In genomic region chr6:88812886-88813285, GRCm38 (mm10) we compare ENCODE assay signal across 10 mouse cellular contexts. TPM values are rescaled to one million over a fixed set of nuclear protein-coding genes. Genes with fewer than 3 reads are reported as not detected.
A peak's percentile ranks its signal among the peaks of the same experiment; 100 is the strongest.
DNase-seq lines count a peak whose midpoint lies in the region; ATAC-seq and TF ChIP-seq lines count a peak whose summit lies in the region.
"Had no signal": no experiment of that assay in that cellular context is flagged by ENCODE, and none has a peak within 500 bp of the region (broad histone marks: within the 10 kb centered on the region; RNA-seq: fewer than 3 reads in every experiment).

No protein-coding gene starts in this region.

- no peaks in the 10 kb centered on the region for H3K36me3 ChIP-seq in forebrain, postnatal 0 days (ENCODE audit: insufficient read depth)
- no peaks in the 10 kb centered on the region for H3K36me3 ChIP-seq in forebrain, embryonic 13.5 days (ENCODE audit: poor library complexity, severe bottlenecking)
- no peaks in the 10 kb centered on the region for H3K36me3 ChIP-seq in spleen, adult 2 months (ENCODE audit: control insufficient read depth, insufficient read depth, low read length)
- peaks cover 87% of the 10 kb centered on the region for H3K36me3 ChIP-seq in liver, embryonic 15.5 days (replicated peaks)
- H3K36me3 ChIP-seq: hindbrain, embryonic 15.5 days; neural tube, embryonic 13.5 days had no signal

- DNase-seq in forebrain, postnatal 0 days: peak; percentile 68
- DNase-seq in spleen, adult 2 months (ENCODE audit: low read depth in 1 of 2, low spot score in 2 of 2): peak; percentile 34
- no peak for DNase-seq in spleen, adult 12 weeks (ENCODE audit: low spot score)
- peak; percentile 60 for DNase-seq in embryo, embryonic 9.5 days (ENCODE audit: extremely low spot score)
- peak; percentile 78 for DNase-seq in thymus, postnatal 0 days (ENCODE audit: low spot score)
- no peak for DNase-seq in gastrocnemius, postnatal 25 days

- peak; percentile 81 for TF ChIP-seq CTCF in forebrain, postnatal 0 days (IDR thresholded peaks at IDR 0.05; ENCODE audit: low read depth)
- peak; percentile 55; the same call in 1 of the 2 replicates for TF ChIP-seq CTCF in spleen, adult 2 months (IDR thresholded peaks at IDR 0.05; ENCODE audit: extremely low read depth, insufficient read depth, insufficient read length, insufficient replicate concordance)

- no peaks in the 10 kb centered on the region for H3K9me3 ChIP-seq in forebrain, postnatal 0 days (ENCODE audit: low read length)
- H3K9me3 ChIP-seq in forebrain, embryonic 13.5 days (replicated peaks): no peaks in the 10 kb centered on the region
- no peaks in the 10 kb centered on the region for H3K9me3 ChIP-seq in liver, embryonic 15.5 days (replicated peaks)
- H3K9me3 ChIP-seq: hindbrain, embryonic 15.5 days; neural tube, embryonic 13.5 days had no signal

- H3K4me2 ChIP-seq in forebrain, postnatal 0 days (ENCODE audit: low read depth): no peak overlapping the region
- H3K4me2 ChIP-seq in forebrain, embryonic 13.5 days: no peak overlapping the region
- H3K4me2 ChIP-seq in liver, embryonic 15.5 days: no peak overlapping the region
- H3K4me2 ChIP-seq: hindbrain, embryonic 15.5 days; neural tube, embryonic 13.5 days had no signal

- 70% methylated on average over 3 of the region's 3 CpGs for WGBS in forebrain, postnatal 0 days
- WGBS in forebrain, embryonic 13.5 days: 69% methylated on average over 3 of the region's 3 CpGs
- 77% methylated on average over 3 of the region's 3 CpGs for WGBS in spleen, adult 2 months
- 52% methylated on average over 3 of the region's 3 CpGs for WGBS in liver, embryonic 15.5 days (ENCODE audit: insufficient replicate concordance)

- no peak for TF ChIP-seq POLR2A in spleen, adult 2 months (IDR thresholded peaks at IDR 0.05; ENCODE audit: low read depth, low read length)

- no peak for ATAC-seq in forebrain, postnatal 0 days
- no peak for ATAC-seq in forebrain, embryonic 13.5 days
- ATAC-seq in liver, embryonic 15.5 days (ENCODE audit: insufficient read depth): no peak

- 0 out of 2 replicates have a peak, but pooled peaks cover 2% of the 10 kb centered on the region for H3K4me1 ChIP-seq in forebrain, postnatal 0 days (ENCODE audit: insufficient read depth)
- H3K4me1 ChIP-seq in forebrain, embryonic 13.5 days: peaks cover 9% of the 10 kb centered on the region
- H3K4me1 ChIP-seq in spleen, adult 2 months (ENCODE audit: control insufficient read depth, insufficient read depth, insufficient read length): peaks cover 9% of the 10 kb centered on the region; the same call in 1 of the 2 replicates
- H3K4me1 ChIP-seq in liver, embryonic 15.5 days (replicated peaks): peaks cover 30% of the 10 kb centered on the region; the same call in 1 of the 2 replicates

- no peak overlapping the region for H3K4me3 ChIP-seq in forebrain, postnatal 0 days (ENCODE audit: low read depth, low read length)
- H3K4me3 ChIP-seq in forebrain, embryonic 13.5 days: no peak overlapping the region
- H3K4me3 ChIP-seq in spleen, adult 2 months (ENCODE audit: extremely low read depth, insufficient read depth, insufficient read length): no peak overlapping the region
- H3K4me3 ChIP-seq in liver, embryonic 15.5 days (replicated peaks): no peak overlapping the region
- H3K4me3 ChIP-seq: hindbrain, embryonic 15.5 days; neural tube, embryonic 13.5 days had no signal

- H3K9ac ChIP-seq in forebrain, postnatal 0 days: no peak overlapping the region
- H3K9ac ChIP-seq in forebrain, embryonic 13.5 days: no peak overlapping the region
- H3K9ac ChIP-seq in liver, embryonic 15.5 days: no peak overlapping the region
- H3K9ac ChIP-seq: hindbrain, embryonic 15.5 days; neural tube, embryonic 13.5 days had no signal

- H3K27me3 ChIP-seq in forebrain, postnatal 0 days (ENCODE audit: insufficient read depth, low read length): no peaks in the 10 kb centered on the region
- no peaks in the 10 kb centered on the region for H3K27me3 ChIP-seq in forebrain, embryonic 13.5 days
- no peaks in the 10 kb centered on the region for H3K27me3 ChIP-seq in spleen, adult 2 months (ENCODE audit: control insufficient read depth, insufficient read depth, low read length)
- no peaks in the 10 kb centered on the region for H3K27me3 ChIP-seq in liver, embryonic 15.5 days
- H3K27me3 ChIP-seq: hindbrain, embryonic 15.5 days; neural tube, embryonic 13.5 days had no signal

- no peak overlapping the region for H3K27ac ChIP-seq in forebrain, postnatal 0 days (ENCODE audit: low read depth, low read length)
- no peak overlapping the region for H3K27ac ChIP-seq in forebrain, embryonic 13.5 days
- H3K27ac ChIP-seq in spleen, adult 2 months (ENCODE audit: insufficient read depth, low read length): no peak overlapping the region
- H3K27ac ChIP-seq in liver, embryonic 15.5 days (replicated peaks): peak overlapping the region; percentile 43; the same call in 1 of the 2 replicates
- H3K27ac ChIP-seq: hindbrain, embryonic 15.5 days; neural tube, embryonic 13.5 days had no signal

RNA-seq across cellular contexts. Expression of gene Abtb1, which starts 28.9 kb away (rescaled TPM):
- 37.0 and 50.5 TPM in 2 replicates for total RNA-seq in forebrain, postnatal 0 days (2014; rRNA removed)
- 30.4 and 31.1 TPM in 2 replicates for polyA plus RNA-seq in forebrain, postnatal 0 days (2015; fragmentation: Nextera tagmentation; extraction: Ambion mirVana)
- 32.0 and 32.3 TPM in 2 replicates for polyA plus RNA-seq in forebrain, embryonic 13.5 days (2015; fragmentation: Nextera tagmentation; extraction: Ambion mirVana)
- 80.8 and 103 TPM in 2 replicates for polyA plus RNA-seq in spleen, adult 2 months (2012; rRNA removed)
- 57.7 and 66.9 TPM in 2 replicates for polyA plus RNA-seq in liver, embryonic 15.5 days (2015; fragmentation: Nextera tagmentation; extraction: Ambion mirVana)
- 64.7 and 77.2 TPM in 2 replicates for polyA plus RNA-seq in thymus, postnatal 0 days (2015; fragmentation: Nextera tagmentation; extraction: Ambion mirVana)
- total RNA-seq in gastrocnemius, postnatal 25 days (2021): 10 to 100 TPM; 14.4 to 17.3 TPM

Comparison
In these comparisons a context has a peak if more than half of its experiments do, and no peak if none do; other contexts are left out.
1. DNase-seq: peak in forebrain, postnatal 0 days (single experiment), spleen, adult 2 months (2 of 2), embryo, embryonic 9.5 days (single experiment) and thymus, postnatal 0 days (single experiment); none in spleen, adult 12 weeks (single experiment) and gastrocnemius, postnatal 25 days (single experiment).